Mouse (Mus musculus) CH12.LX (cell line): ENCODE measurements around the gene Gm3880. TPM values are rescaled to one million over a fixed set of nuclear protein-coding genes. Genes with fewer than 3 reads are reported as not detected.

Source experiments
- DNase-seq: peaks from one replicate; pipeline ENCODE4 v3.0.0-alpha.2; 2013; ENCODE audit errors: extremely low read depth
- H3K27ac ChIP-seq: 2 replicates; pipeline ENCODE4 v1.5.1; 2012; ENCODE audit warnings: low read depth, mild to moderate bottlenecking, control low read depth, moderate library complexity; ENCODE audit not compliant: insufficient read depth
- H3K27me3 ChIP-seq: replicated peaks from 2 replicates; pipeline ENCODE3; 2012; ENCODE audit warnings: inconsistent platforms
- H3K36me3 ChIP-seq, 2 experiments: replicated peaks in 1 of 2; 2 replicates each; pipeline versions ENCODE3 to v1.6.1; 2012; ENCODE audit warnings: inconsistent platforms in 1 of 2, low read length in 1 of 2, mild to moderate bottlenecking in 1 of 2, mixed read lengths in 1 of 2, moderate library complexity in 1 of 2; ENCODE audit not compliant: control insufficient read depth in 1 of 2, insufficient read depth in 1 of 2
- H3K4me1 ChIP-seq, 2 experiments: 2 replicates each; pipeline ENCODE4 v1.6.1; 2012; ENCODE audit warnings: inconsistent platforms in 1 of 2, moderate library complexity in 1 of 2; ENCODE audit not compliant: insufficient read depth in 2 of 2, control insufficient read depth in 1 of 2
- H3K4me2 ChIP-seq: 2 replicates; pipeline ENCODE4 v1.6.1; 2012; ENCODE audit warnings: low read depth, mild to moderate bottlenecking, control low read depth; ENCODE audit not compliant: poor library complexity, insufficient read depth, severe bottlenecking
- H3K4me3 ChIP-seq, 3 experiments: fragments of 150-350 bp in 1 of 3; sonication (generic) in 1 of 3; replicated peaks in 1 of 3; 2 replicates each; pipeline versions ENCODE3 to v1.5.1; 2011 to 2012; ENCODE audit warnings: low read depth in 2 of 3, low read length in 2 of 3, mild to moderate bottlenecking in 2 of 3, moderate library complexity in 2 of 3, control low read depth in 1 of 3, improper control_type of control experiment in 1 of 3, inconsistent platforms in 1 of 3, mixed read lengths in 1 of 3; ENCODE audit not compliant: poor library complexity in 1 of 3
- H3K79me2 ChIP-seq: replicated peaks from 2 replicates; pipeline ENCODE4 v1.6.1; 2012; ENCODE audit warnings: mild to moderate bottlenecking, moderate library complexity; ENCODE audit not compliant: control insufficient read depth, poor library complexity, insufficient read depth, severe bottlenecking; ENCODE audit errors: extremely low read depth
- H3K9ac ChIP-seq: 2 replicates; pipeline ENCODE4 v1.6.1; 2012; ENCODE audit warnings: low read depth, mild to moderate bottlenecking, control low read depth, moderate library complexity; ENCODE audit not compliant: insufficient read depth
- H3K9me3 ChIP-seq: replicated peaks from 2 replicates; pipeline ENCODE3; 2012; ENCODE audit warnings: low read length, inconsistent platforms, mixed read lengths
- BHLHE40 ChIP-seq: IDR thresholded peaks from 2 replicates; pipeline ENCODE4 v1.6.1; 2011; ENCODE audit warnings: mild to moderate bottlenecking, low read depth, low read length, improper control_type of control experiment
- CHD1 ChIP-seq: IDR thresholded peaks from 2 replicates; pipeline ENCODE4 v1.6.1; 2012; ENCODE audit warnings: low read depth, low read length, improper control_type of control experiment, inconsistent platforms
- CHD2 ChIP-seq: IDR thresholded peaks from 2 replicates; pipeline ENCODE4 v1.6.1; 2011; ENCODE audit warnings: low read length, improper control_type of control experiment
- CTCF ChIP-seq, 2 experiments: IDR thresholded peaks in 1 of 2; conservative IDR thresholded peaks in 1 of 2; 2 replicates each; pipeline ENCODE4 v1.5.1; 2011 to 2012; ENCODE audit warnings: low read depth in 2 of 2, low read length in 2 of 2, improper control_type of control experiment in 1 of 2, inconsistent platforms in 1 of 2, mild to moderate bottlenecking in 1 of 2, moderate library complexity in 1 of 2
- ELF1 ChIP-seq: IDR thresholded peaks from 2 replicates; pipeline ENCODE4 v1.6.1; 2014; ENCODE audit warnings: low read depth, mild to moderate bottlenecking, inconsistent platforms, low read length, improper control_type of control experiment
- EP300 ChIP-seq: IDR thresholded peaks from 2 replicates; pipeline ENCODE4 v1.6.1; 2011; ENCODE audit warnings: low read length, improper control_type of control experiment
- ETS1 ChIP-seq: conservative IDR thresholded peaks from 2 replicates; pipeline ENCODE4 v1.6.1; 2012; ENCODE audit warnings: low read depth, mild to moderate bottlenecking, inconsistent platforms, low read length, improper control_type of control experiment, moderate library complexity
- HCFC1 ChIP-seq: IDR thresholded peaks from 2 replicates; pipeline ENCODE4 v1.6.1; 2012; ENCODE audit warnings: low read depth, mild to moderate bottlenecking, inconsistent platforms, low read length, improper control_type of control experiment
- JUN ChIP-seq: IDR thresholded peaks from 2 replicates; pipeline ENCODE4 v1.6.1; 2011; ENCODE audit warnings: low read depth, mild to moderate bottlenecking, low read length, improper control_type of control experiment, moderate library complexity; ENCODE audit not compliant: insufficient read depth
- JUND ChIP-seq: conservative IDR thresholded peaks from 2 replicates; pipeline ENCODE4 v1.6.1; 2011; ENCODE audit warnings: low read depth, low read length, improper control_type of control experiment
- KAT2A ChIP-seq: IDR thresholded peaks from 2 replicates; pipeline ENCODE4 v1.6.1; 2012; ENCODE audit warnings: low read length, improper control_type of control experiment, inconsistent platforms; ENCODE audit not compliant: insufficient replicate concordance
- MAFK ChIP-seq: IDR thresholded peaks from 2 replicates; pipeline ENCODE4 v1.6.1; 2011; ENCODE audit warnings: low read length, improper control_type of control experiment; ENCODE audit not compliant: insufficient replicate concordance
- MAX ChIP-seq: IDR thresholded peaks from 2 replicates; pipeline ENCODE4 v1.6.1; 2011; ENCODE audit warnings: low read length, improper control_type of control experiment
- MAZ ChIP-seq: IDR thresholded peaks from 2 replicates; pipeline ENCODE4 v1.6.1; 2012; ENCODE audit warnings: low read depth, mild to moderate bottlenecking, inconsistent platforms, low read length, improper control_type of control experiment, moderate library complexity
- MEF2A ChIP-seq: IDR thresholded peaks from 2 replicates; pipeline ENCODE4 v1.6.1; 2014; ENCODE audit warnings: low read depth, mild to moderate bottlenecking, inconsistent platforms, low read length, improper control_type of control experiment, borderline replicate concordance
- MXI1 ChIP-seq: IDR thresholded peaks from 2 replicates; pipeline ENCODE4 v1.6.1; 2011; ENCODE audit warnings: mild to moderate bottlenecking, low read depth, low read length, improper control_type of control experiment
- MYC ChIP-seq: IDR thresholded peaks from 2 replicates; pipeline ENCODE4 v1.6.1; 2011; ENCODE audit warnings: low read depth, mild to moderate bottlenecking, improper control_type of control experiment, low read length
- NRF1 ChIP-seq: IDR thresholded peaks from 2 replicates; pipeline ENCODE4 v1.6.1; 2014; ENCODE audit warnings: low read depth, mild to moderate bottlenecking, inconsistent platforms, low read length, improper control_type of control experiment, moderate library complexity
- PAX5 ChIP-seq: IDR thresholded peaks from 2 replicates; pipeline ENCODE4 v1.6.1; 2012; ENCODE audit warnings: low read length, inconsistent platforms, mixed read lengths
- POLR2A ChIP-seq: IDR thresholded peaks from 2 replicates; pipeline ENCODE4 v1.6.1; 2011; ENCODE audit warnings: low read depth, mild to moderate bottlenecking, improper control_type of control experiment, low read length
- RAD21 ChIP-seq: IDR thresholded peaks from 2 replicates; pipeline ENCODE4 v1.6.1; 2011; ENCODE audit warnings: low read depth, mild to moderate bottlenecking, low read length, improper control_type of control experiment, moderate library complexity
- RCOR1 ChIP-seq: conservative IDR thresholded peaks from 2 replicates; pipeline ENCODE4 v1.6.1; 2012; ENCODE audit warnings: low read depth, mild to moderate bottlenecking, inconsistent platforms, low read length, improper control_type of control experiment
- SIN3A ChIP-seq: IDR thresholded peaks from 2 replicates; pipeline ENCODE4 v1.6.1; 2012; ENCODE audit warnings: low read length, improper control_type of control experiment, inconsistent platforms
- SMC3 ChIP-seq: IDR thresholded peaks from 2 replicates; pipeline ENCODE4 v1.6.1; 2011; ENCODE audit warnings: low read depth, low read length, improper control_type of control experiment
- TBP ChIP-seq: conservative IDR thresholded peaks from 2 replicates; pipeline ENCODE4 v1.6.1; 2011; ENCODE audit warnings: low read depth, low read length, improper control_type of control experiment
- TCF12 ChIP-seq: IDR thresholded peaks from 2 replicates; pipeline ENCODE4 v1.6.1; 2014; ENCODE audit warnings: low read depth, mild to moderate bottlenecking, inconsistent platforms, low read length, improper control_type of control experiment
- USF1 ChIP-seq: IDR thresholded peaks from 2 replicates; pipeline ENCODE4 v1.6.1; 2014; ENCODE audit warnings: low read depth, mild to moderate bottlenecking, inconsistent platforms, low read length, improper control_type of control experiment
- USF2 ChIP-seq: conservative IDR thresholded peaks from 2 replicates; pipeline ENCODE4 v1.6.1; 2011; ENCODE audit warnings: low read depth, low read length, improper control_type of control experiment
- ZC3H11A ChIP-seq: IDR thresholded peaks from 2 replicates; pipeline ENCODE4 v1.6.1; 2012; ENCODE audit warnings: low read depth, mild to moderate bottlenecking, inconsistent platforms, low read length, improper control_type of control experiment
- ZKSCAN1 ChIP-seq: IDR thresholded peaks from 2 replicates; pipeline ENCODE4 v1.6.1; 2012; ENCODE audit warnings: low read depth, inconsistent platforms, low read length, improper control_type of control experiment, borderline replicate concordance
- ZMIZ1 ChIP-seq: IDR thresholded peaks from 2 replicates; pipeline ENCODE4 v1.6.1; 2012; ENCODE audit warnings: low read depth, mild to moderate bottlenecking, inconsistent platforms, low read length, improper control_type of control experiment
- dilution Hi-C: fragments of 300-500 bp; cut with MboI; formaldehyde crosslinking; loops from 2 replicates; pipeline ENCODE4 v1.14.3; 2020; ENCODE audit warnings: low sequenced_read_pairs; ENCODE audit not compliant: extremely low pct_unique_long_range_greater_than_20kb, extremely low pct_ligation_motif_present
- in situ Hi-C: fragments of 300-500 bp; cut with MboI; formaldehyde crosslinking; loops from 3 replicates; pipeline ENCODE4 v1.14.3; 2019; ENCODE audit warnings: low sequenced_read_pairs, low pct_ligation_motif_present, low pct_unique_long_range_greater_than_20kb, mixed read lengths
- polyA plus RNA-seq: library from polyadenylated mRNA; unstranded; fragments of >175 nt; gene quantifications from 2 replicates; pipeline ENCODE4 v1.2.1, GENCODE M21; 2012; ENCODE audit warnings: low read depth; ENCODE audit not compliant: insufficient read length
- total RNA-seq, 2 experiments: library from RNA; depleted of rRNA; stranded (reverse); fragments of 300-350 nt in 1 of 2; fragments of >200 nt in 1 of 2; gene quantifications; 2 replicates each; pipeline ENCODE4 v1.2.3; 2012 to 2014

The Gm3880 gene
- total and polyA plus RNA-seq, 3 experiments: not detected

DNA sequence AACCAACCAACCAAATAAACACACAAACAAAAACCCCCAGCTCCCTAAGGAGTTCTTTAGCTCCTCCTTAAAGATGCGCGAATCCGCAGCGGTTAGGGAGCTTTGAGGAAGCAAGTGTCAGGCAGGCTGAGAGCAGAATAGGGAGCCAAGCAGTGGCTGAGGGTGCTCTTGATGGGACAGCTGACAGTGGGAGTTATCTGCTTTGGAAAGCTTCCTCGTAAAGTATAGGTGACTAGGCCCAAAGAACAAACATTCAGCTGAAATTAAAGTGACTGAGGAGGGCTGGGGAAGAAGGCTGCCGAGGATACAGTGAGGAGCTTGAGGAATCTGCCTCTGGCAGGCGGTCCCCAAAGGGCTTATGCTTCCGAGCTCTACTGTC lies 42.2 kb downstream of the Gm3880 start:
- peak overlapping the region; percentile 47 for H3K9ac ChIP-seq
- TF ChIP-seq MXI1 (no peak), JUND (no peak), HCFC1 (no peak), ELF1 (no peak), USF1 (no peak), CHD1 (no peak), ZKSCAN1 (no peak), CHD2 (no peak)
- TF ChIP-seq, all 38 proteins: peak for 0
- peak overlapping the region; percentile 39 for H3K4me2 ChIP-seq
- H3K4me3 ChIP-seq: peak overlapping the region; percentile 56 to 89 (median 60)
- H3K79me2 ChIP-seq: no peaks in the 10 kb centered on the region
- in situ Hi-C loops: no loop called here
- H3K9me3 ChIP-seq: no peaks in the 10 kb centered on the region
- peaks cover 0 to 6% of the 10 kb centered on the region in 2 experiments; a peak in 1 of 4 replicates for H3K4me1 ChIP-seq
- no peaks in the 10 kb centered on the region for H3K27me3 ChIP-seq
- dilution Hi-C loops: no loop called here
- DNase-seq: peak; percentile 49
- H3K36me3 ChIP-seq: no peaks in the 10 kb centered on the region
- H3K27ac ChIP-seq: no peak overlapping the region

DNA sequence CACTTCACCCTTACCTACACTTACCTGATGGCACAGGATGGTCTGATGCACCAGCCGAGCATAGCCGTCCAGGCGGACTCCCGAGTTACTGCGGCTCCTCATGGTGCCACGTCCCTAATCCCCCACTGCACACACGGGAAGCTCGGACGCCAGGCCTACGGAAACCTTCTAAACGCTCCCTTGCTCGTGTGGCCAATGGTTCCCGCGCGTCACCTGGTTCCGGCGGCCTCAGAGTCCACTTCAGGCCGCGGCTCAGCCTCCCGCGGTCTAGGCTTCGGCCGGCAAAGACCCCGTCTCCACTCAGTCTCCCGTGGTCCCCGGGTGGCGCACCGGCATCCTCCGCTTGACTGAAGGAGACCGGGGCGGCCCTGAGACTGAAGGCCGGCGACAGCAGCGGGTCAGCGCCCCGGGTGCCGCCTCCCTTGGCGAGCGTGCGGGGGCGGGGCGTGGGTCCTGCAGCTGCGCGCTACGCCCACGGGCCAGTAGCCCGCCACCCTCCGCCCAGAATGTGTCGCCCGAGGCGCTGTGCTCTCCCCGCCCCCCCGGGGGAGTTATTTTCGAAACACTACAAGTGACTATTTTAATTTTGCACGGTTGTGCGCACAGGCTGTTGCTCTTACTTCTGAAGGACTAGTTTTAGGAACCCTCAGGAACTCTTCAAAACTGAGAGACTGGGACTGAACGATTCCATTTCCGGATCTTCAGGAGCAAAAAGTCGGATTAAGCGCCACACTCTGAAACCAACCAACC lies 42.8 kb downstream of the Gm3880 start, which contains the start of gene Phka1:
Gene Phka1 (minus strand): TSS at position 424 of the 750 bp plus-strand sequence.
- Histone ChIP-seq H3K4me1 (peaks cover 0 to 6% of the 10 kb centered on the region in 2 experiments; a peak in 1 of 4 replicates), H3K27ac (no peak within 1 kb of the TSS), H3K79me2 (no peaks in the 10 kb centered on the region), H3K9ac (peak within 1 kb of the TSS; percentile 78), H3K36me3 (no peaks in the 10 kb centered on the region), H3K27me3 (no peaks in the 10 kb centered on the region), H3K4me3 (peak within 1 kb of the TSS; percentile 56 to 89 (median 60)), H3K9me3 (no peaks in the 10 kb centered on the region), H3K4me2 (peak within 1 kb of the TSS; percentile 59)
- dilution Hi-C loops: no loop called here
- peak; percentile 40 for DNase-seq
- in situ Hi-C loops: no loop called here
- TF ChIP-seq JUN: no peak
- TF ChIP-seq USF2: no peak
- no peak for TF ChIP-seq MAFK
- peak; percentile 25; the same call in 1 of the 2 replicates for TF ChIP-seq TCF12
- peak; percentile 77 for TF ChIP-seq NRF1
- TF ChIP-seq EP300: no peak
- peak; percentile 32; the same call in 1 of the 2 replicates for TF ChIP-seq MEF2A
- no peak for TF ChIP-seq ZC3H11A
- TF ChIP-seq RCOR1: no peak
- peak; percentile 51; the same call in 1 of the 2 replicates for TF ChIP-seq POLR2A
- no peak for TF ChIP-seq MYC
- no peak for TF ChIP-seq SMC3
- TF ChIP-seq RAD21: no peak
- no peak for TF ChIP-seq CHD1
- 0 out of 2 replicates have a peak, but pooled peaks have one; percentile 50 for TF ChIP-seq MAZ
- TF ChIP-seq MAX: no peak
- TF ChIP-seq ETS1: no peak
- peak; percentile 59 for TF ChIP-seq SIN3A
- TF ChIP-seq BHLHE40: peak; percentile 32; the same call in 1 of the 2 replicates
- no peak for TF ChIP-seq TBP
- TF ChIP-seq CTCF (conservative IDR thresholded peaks at IDR 0.05 in 1 of 2, IDR thresholded peaks at IDR 0.05 in 1 of 2; ENCODE audit: low read depth in 2 of 2, low read length in 2 of 2): 0 out of 4 replicates have a peak, but pooled peaks of 1 of the 2 experiments have one; percentile 7
- no peak for TF ChIP-seq ZMIZ1
- TF ChIP-seq ZKSCAN1: no peak
- TF ChIP-seq KAT2A: no peak
- TF ChIP-seq USF1: no peak
- peak; percentile 16; the same call in 1 of the 2 replicates for TF ChIP-seq ELF1
- peak; percentile 65; the same call in 1 of the 2 replicates for TF ChIP-seq MXI1
- TF ChIP-seq JUND: no peak
- TF ChIP-seq PAX5: no peak
